Mouse (Mus musculus): Measurements from ENCODE around the gene Tpi1.

- TF ChIP-seq CTCF (IDR thresholded peaks at IDR 0.05; ENCODE audit: control insufficient read depth, insufficient read depth, insufficient read length) (no peak), CEBPB (IDR thresholded peaks at IDR 0.05; ENCODE audit: low read depth) (no peak), MAX (IDR thresholded peaks at IDR 0.05) (no peak), MYOD1 (IDR thresholded peaks at IDR 0.05; ENCODE audit: control insufficient read depth, insufficient read length, low read depth) (no peak), USF1 (IDR thresholded peaks at IDR 0.05; ENCODE audit: low read depth) (no peak), MYOG (IDR thresholded peaks at IDR 0.05; ENCODE audit: control insufficient read depth, extremely low read depth, insufficient read length) (no peak)
These were observed 26.4 kb upstream of the Tpi1 start, which contains the start of gene Gnb3 for GRCm38 (mm10) chr6:124840241-124841167.
